Mouse (Mus musculus): ENCODE data around the gene Galnt6.

GRCm38 (mm10) chr15:100679005-100679404, 50.2 kb downstream of the Galnt6 start:
- no peak for TF ChIP-seq CTCF (IDR thresholded peaks at IDR 0.05; ENCODE audit: low read depth)
- 0 out of 2 replicates have a peak, but pooled peaks have one; percentile 19 for TF ChIP-seq EP300 (IDR thresholded peaks at IDR 0.05; ENCODE audit: low read depth)

Measured in liver, postnatal 0 days (tissue).